Mouse (Mus musculus) mouse embryonic stem cell (cell line): Measurements from ENCODE around the gene Tsc22d3.

Experiments
- in situ Hi-C, 2 experiments: fragments of 300-500 bp; cut with MboI; formaldehyde crosslinking; loops; 1 replicate in 1 of 2; 3 replicates in 1 of 2; pipeline ENCODE4 v1.14.3; 2019 to 2020; ENCODE audit warnings: low sequenced_read_pairs in 2 of 2, low pct_unique_long_range_greater_than_20kb in 1 of 2, mixed read lengths in 1 of 2; ENCODE audit not compliant: unreplicated experiment in 1 of 2

Tsc22d3 gene

GRCm38 (mm10) chrX:140600410-140601109, at the start of gene Tsc22d3:
TSS of gene Tsc22d3 (minus strand) at chrX:140600659.
- in situ Hi-C loops: loop anchor here (5.0 to 25.0 kb wide), 2 partner anchors 108 to 113 kb away; no protein-coding TSS in a partner anchor

GRCm38 (mm10) chrX:140639592-140639991, 39.1 kb upstream of the Tsc22d3 start:
- in situ Hi-C loops: no loop called here

- in situ Hi-C loops: no loop called here
These were observed 37.6 kb upstream of the Tsc22d3 start for GRCm38 (mm10) chrX:140638028-140638427.

GRCm38 (mm10) chrX:140624875-140625594, 24.6 kb upstream of the Tsc22d3 start:
- in situ Hi-C loops: loop anchor here in 1 of 2 experiments (25.0 kb wide), 1 partner anchor 138 kb away; no protein-coding TSS in a partner anchor

- in situ Hi-C loops: loop anchor here in 1 of 2 experiments (25.0 kb wide), 1 partner anchor 123 kb away; no protein-coding TSS in a partner anchor
These were observed 9.5 kb upstream of the Tsc22d3 start for GRCm38 (mm10) chrX:140609938-140610337.

GRCm38 (mm10) chrX:140601884-140602283, 1.4 kb upstream of the Tsc22d3 start:
- in situ Hi-C loops: loop anchor here (5.0 to 25.0 kb wide), 2 partner anchors 110 to 115 kb away; no protein-coding TSS in a partner anchor

GRCm38 (mm10) chrX:140601311-140601710, 852 bp upstream of the Tsc22d3 start:
- in situ Hi-C loops: loop anchor here (5.0 to 25.0 kb wide), 2 partner anchors 109 to 114 kb away; no protein-coding TSS in a partner anchor

- in situ Hi-C loops: loop anchor here (5.0 to 25.0 kb wide), 2 partner anchors 107 to 112 kb away; no protein-coding TSS in a partner anchor
These were observed 674 bp downstream of the Tsc22d3 start for GRCm38 (mm10) chrX:140599561-140600409.

GRCm38 (mm10) chrX:140598850-140599560, 1.5 kb downstream of the Tsc22d3 start:
- in situ Hi-C loops: no loop called here

- in situ Hi-C loops: no loop called here
These were observed 2.1 kb downstream of the Tsc22d3 start for GRCm38 (mm10) chrX:140598194-140598849.

- in situ Hi-C loops: no loop called here
These were observed 9.3 kb downstream of the Tsc22d3 start for GRCm38 (mm10) chrX:140591176-140591575.

- in situ Hi-C loops: no loop called here
These were observed 10.3 kb downstream of the Tsc22d3 start for GRCm38 (mm10) chrX:140590142-140590541.

GRCm38 (mm10) chrX:140589194-140589751, 11.2 kb downstream of the Tsc22d3 start:
- in situ Hi-C loops: no loop called here

GRCm38 (mm10) chrX:140588534-140588933, 11.9 kb downstream of the Tsc22d3 start:
- in situ Hi-C loops: no loop called here

GRCm38 (mm10) chrX:140580416-140580815, 20.0 kb downstream of the Tsc22d3 start:
- in situ Hi-C loops: no loop called here

GRCm38 (mm10) chrX:140575636-140576035, 24.8 kb downstream of the Tsc22d3 start:
- in situ Hi-C loops: no loop called here

- in situ Hi-C loops: no loop called here
These were observed 25.3 kb downstream of the Tsc22d3 start for GRCm38 (mm10) chrX:140575200-140575599.
